Mouse (Mus musculus): ENCODE results near the gene Cep19.

Cep19 gene

GRCm38 (mm10) chr16:32107342-32108045 lies 7.9 kb downstream of the Cep19 start:
- no peak for DNase-seq (ENCODE audit: low spot score)

GRCm38 (mm10) chr16:32108170-32108569 lies 8.6 kb downstream of the Cep19 start:
- no peak for DNase-seq (ENCODE audit: low spot score)

- no peak for DNase-seq (ENCODE audit: low spot score)
These were observed 9.0 kb downstream of the Cep19 start for GRCm38 (mm10) chr16:32108578-32108977.

GRCm38 (mm10) chr16:32110951-32111699 lies 11.5 kb downstream of the Cep19 start:
- DNase-seq (ENCODE audit: low spot score): no peak

GRCm38 (mm10) chr16:32113541-32114218 lies 14.1 kb downstream of the Cep19 start:
- DNase-seq (ENCODE audit: low spot score): peak; percentile 25

- DNase-seq (ENCODE audit: low spot score): no peak
These were observed 14.8 kb downstream of the Cep19 start for GRCm38 (mm10) chr16:32114406-32114805.

GRCm38 (mm10) chr16:32114968-32115695 lies 15.5 kb downstream of the Cep19 start:
- DNase-seq (ENCODE audit: low spot score): peak; percentile 77

GRCm38 (mm10) chr16:32115781-32116180 lies 16.2 kb downstream of the Cep19 start:
- no peak for DNase-seq (ENCODE audit: low spot score)

- DNase-seq (ENCODE audit: low spot score): no peak
These were observed 16.6 kb downstream of the Cep19 start for GRCm38 (mm10) chr16:32116186-32116585.

- no peak for DNase-seq (ENCODE audit: low spot score)
These were observed 20.9 kb downstream of the Cep19 start for GRCm38 (mm10) chr16:32120454-32120853.

- no peak for DNase-seq (ENCODE audit: low spot score)
These were observed 24.4 kb downstream of the Cep19 start for GRCm38 (mm10) chr16:32124020-32124419.

GRCm38 (mm10) chr16:32124444-32125335 lies 25.1 kb downstream of the Cep19 start:
- DNase-seq (ENCODE audit: low spot score): no peak

- DNase-seq (ENCODE audit: low spot score): no peak
These were observed 25.8 kb downstream of the Cep19 start for GRCm38 (mm10) chr16:32125364-32125763.

GRCm38 (mm10) chr16:32127046-32127445 lies 27.4 kb downstream of the Cep19 start:
- no peak for DNase-seq (ENCODE audit: low spot score)

- DNase-seq (ENCODE audit: low spot score): no peak
These were observed 30.0 kb downstream of the Cep19 start for GRCm38 (mm10) chr16:32129449-32130189.

- no peak for DNase-seq (ENCODE audit: low spot score)
These were observed 30.7 kb downstream of the Cep19 start for GRCm38 (mm10) chr16:32130190-32130826.

- no peak for DNase-seq (ENCODE audit: low spot score)
These were observed 33.5 kb downstream of the Cep19 start for GRCm38 (mm10) chr16:32133148-32133547.

GRCm38 (mm10) chr16:32135842-32136357 lies 36.3 kb downstream of the Cep19 start:
- no peak for DNase-seq (ENCODE audit: low spot score)

- no peak for DNase-seq (ENCODE audit: low spot score)
These were observed 39.4 kb downstream of the Cep19 start for GRCm38 (mm10) chr16:32138954-32139353.

GRCm38 (mm10) chr16:32143766-32144165 lies 44.2 kb downstream of the Cep19 start:
- DNase-seq (ENCODE audit: low spot score): no peak

All from ovary, postnatal 36 days (tissue).